14 mouse cellular contexts compared by ENCODE assay signal in genomic region chrX:8222678-8223421, GRCm38 (mm10). TPM values are rescaled to one million over a fixed set of nuclear protein-coding genes. Genes with fewer than 3 reads are reported as not detected.
DNase-seq lines count a peak whose midpoint lies in the region; ATAC-seq lines count a peak whose summit lies in the region.
"Had no signal": no experiment of that assay in that cellular context is flagged by ENCODE, and none has a peak within 500 bp of the region (broad histone marks: within the 10 kb centered on the region; RNA-seq: fewer than 3 reads in every experiment).

No protein-coding gene starts in this region.

- H3K4me2 ChIP-seq in midbrain, embryonic 13.5 days (replicated peaks): no peak overlapping the region
- no peak overlapping the region for H3K4me2 ChIP-seq in kidney, embryonic 15.5 days
- H3K4me2 ChIP-seq: forebrain, embryonic 12.5 days; neural tube, embryonic 13.5 days had no signal

- H3K27ac ChIP-seq in midbrain, embryonic 13.5 days: no peak overlapping the region
- no peak overlapping the region for H3K27ac ChIP-seq in kidney, embryonic 15.5 days
- H3K27ac ChIP-seq: forebrain, embryonic 12.5 days; macrophage; neural tube, embryonic 13.5 days had no signal

- 0 out of 2 replicates have a peak, but pooled peaks cover 4% of the 10 kb centered on the region for H3K27me3 ChIP-seq in midbrain, embryonic 13.5 days
- no peaks in the 10 kb centered on the region for H3K27me3 ChIP-seq in kidney, embryonic 15.5 days
- H3K27me3 ChIP-seq: CH12.LX; forebrain, embryonic 12.5 days; neural tube, embryonic 13.5 days had no signal

- no peak for DNase-seq in frontal cortex, postnatal 14 days (ENCODE audit: low spot score in 2 of 2)
- DNase-seq in urinary bladder, postnatal 14 days (ENCODE audit: low spot score): peak; percentile 4
- DNase-seq in urinary bladder, postnatal 4 days (ENCODE audit: low spot score in 2 of 2): no peak
- peak; percentile 89 for DNase-seq in fat pad, adult 2 months (ENCODE audit: extremely low read depth, low read depth, low spot score)
- peak; percentile 24 for DNase-seq in yolk sac, embryonic 10.5 days (ENCODE audit: low spot score)
- DNase-seq: adrenal gland, adult 8-10 months had no signal

- H3K4me3 ChIP-seq in midbrain, embryonic 13.5 days (replicated peaks): no peak overlapping the region
- no peak overlapping the region for H3K4me3 ChIP-seq in kidney, embryonic 15.5 days (replicated peaks)
- H3K4me3 ChIP-seq: forebrain, embryonic 12.5 days; neural tube, embryonic 13.5 days had no signal

- peak; percentile 65 for ATAC-seq in frontal cortex, adult (ENCODE audit: low TSS enrichment)
- ATAC-seq in midbrain, embryonic 13.5 days: no peak
- ATAC-seq in kidney, embryonic 15.5 days (replicated peaks; ENCODE audit: low FRiP score): no peak
- ATAC-seq: hindbrain, embryonic 16.5 days had no signal

- no peaks in the 10 kb centered on the region for H3K9me3 ChIP-seq in midbrain, embryonic 13.5 days
- no peaks in the 10 kb centered on the region for H3K9me3 ChIP-seq in kidney, embryonic 15.5 days (replicated peaks)
- H3K9me3 ChIP-seq: forebrain, embryonic 12.5 days; neural tube, embryonic 13.5 days had no signal

- no peak overlapping the region for H3K9ac ChIP-seq in midbrain, embryonic 13.5 days (replicated peaks)
- H3K9ac ChIP-seq in kidney, embryonic 15.5 days: no peak overlapping the region
- H3K9ac ChIP-seq: forebrain, embryonic 12.5 days; neural tube, embryonic 13.5 days had no signal

- H3K4me1 ChIP-seq in midbrain, embryonic 13.5 days (replicated peaks): no peaks in the 10 kb centered on the region
- H3K4me1 ChIP-seq in kidney, embryonic 15.5 days: no peaks in the 10 kb centered on the region
- H3K4me1 ChIP-seq: forebrain, embryonic 12.5 days; neural tube, embryonic 13.5 days had no signal

- no peaks in the 10 kb centered on the region for H3K36me3 ChIP-seq in midbrain, embryonic 13.5 days
- no peaks in the 10 kb centered on the region for H3K36me3 ChIP-seq in kidney, embryonic 15.5 days
- H3K36me3 ChIP-seq: forebrain, embryonic 12.5 days; neural tube, embryonic 13.5 days had no signal

- 54% methylated on average over 7 of the region's 7 CpGs for WGBS in midbrain, embryonic 13.5 days
- WGBS in kidney, embryonic 15.5 days: 73% methylated on average over 7 of the region's 7 CpGs

RNA-seq across cellular contexts. Expression of gene Porcn, which starts 16.5 kb away (rescaled TPM):
- polyA plus RNA-seq in midbrain, embryonic 13.5 days (2015; fragmentation: Nextera tagmentation; extraction: Ambion mirVana): 40.5 and 41.9 TPM in 2 replicates
- polyA plus RNA-seq in kidney, embryonic 15.5 days (2015; fragmentation: Nextera tagmentation; extraction: Ambion mirVana): 6.8 and 8.1 TPM in 2 replicates

RNA-seq across cellular contexts. Expression of gene Ftsj1, which starts 29.4 kb away (rescaled TPM):
- polyA plus RNA-seq in midbrain, embryonic 13.5 days (2015; fragmentation: Nextera tagmentation; extraction: Ambion mirVana): 47.3 and 50.8 TPM in 2 replicates
- polyA plus RNA-seq in kidney, embryonic 15.5 days (2015; fragmentation: Nextera tagmentation; extraction: Ambion mirVana): 39.7 and 40.4 TPM in 2 replicates

RNA-seq across cellular contexts. Expression of gene Ebp, which starts 29.5 kb away (rescaled TPM):
- 29.3 and 36.7 TPM in 2 replicates for polyA plus RNA-seq in midbrain, embryonic 13.5 days (2015; fragmentation: Nextera tagmentation; extraction: Ambion mirVana)
- 34.1 and 36.9 TPM in 2 replicates for polyA plus RNA-seq in kidney, embryonic 15.5 days (2015; fragmentation: Nextera tagmentation; extraction: Ambion mirVana)

RNA-seq across cellular contexts. Expression of gene Tbc1d25, which starts 46.9 kb away (rescaled TPM):
- polyA plus RNA-seq in midbrain, embryonic 13.5 days (2015; fragmentation: Nextera tagmentation; extraction: Ambion mirVana): 17.5 and 19.0 TPM in 2 replicates
- polyA plus RNA-seq in kidney, embryonic 15.5 days (2015; fragmentation: Nextera tagmentation; extraction: Ambion mirVana): 12.1 and 12.2 TPM in 2 replicates

RNA-seq across cellular contexts. Expression of gene Slc38a5, which starts 48.1 kb away (rescaled TPM):
- 24.8 and 25.5 TPM in 2 replicates for polyA plus RNA-seq in midbrain, embryonic 13.5 days (2015; fragmentation: Nextera tagmentation; extraction: Ambion mirVana)
- polyA plus RNA-seq in kidney, embryonic 15.5 days (2015; fragmentation: Nextera tagmentation; extraction: Ambion mirVana): 1.4 and 3.4 TPM in 2 replicates
- polyA plus RNA-seq: macrophage had no signal

Comparison
In these comparisons a context has a peak if more than half of its experiments do, and no peak if none do; other contexts are left out.
1. DNase-seq: peak in urinary bladder, postnatal 14 days (single experiment), fat pad, adult 2 months (single experiment) and yolk sac, embryonic 10.5 days (single experiment); none in frontal cortex, postnatal 14 days (0 of 2) and urinary bladder, postnatal 4 days (0 of 2).